Mouse (Mus musculus) heart, embryonic 14.5 days (tissue): Measurements from ENCODE around the gene Zmynd8. TPM values are rescaled to one million over a fixed set of nuclear protein-coding genes. Genes with fewer than 3 reads are reported as not detected.
A peak's percentile ranks its signal among the peaks of the same experiment; 100 is the strongest.

Experiments used
- ATAC-seq: fragments of 200-750 bp; cut with Nextera tagmentation; 2 replicates; pipeline ENCODE4 v1.8.0; 2017; ENCODE audit warnings: low read depth, moderate TSS enrichment; ENCODE audit not compliant: insufficient number of reproducible peaks, insufficient read depth, low FRiP score
- H3K27ac ChIP-seq, 2 experiments: fragments of 200-500 bp in 1 of 2; fragments of 300-500 bp in 1 of 2; sonication (generic) in 1 of 2; replicated peaks in 1 of 2; 2 replicates each; pipeline ENCODE4 v1.5.1; 2012 to 2014; ENCODE audit warnings: low read depth in 2 of 2, low read length in 2 of 2, control low read depth in 1 of 2, mild to moderate bottlenecking in 1 of 2, mixed read lengths in 1 of 2; ENCODE audit not compliant: control insufficient read depth in 1 of 2, insufficient read depth in 1 of 2
- H3K27me3 ChIP-seq: fragments of 300-500 bp; sonication (generic); 2 replicates; pipeline ENCODE4 v1.6.1; 2014; ENCODE audit warnings: mild to moderate bottlenecking, low read length, control low read depth; ENCODE audit not compliant: control insufficient read depth, insufficient read depth
- H3K36me3 ChIP-seq: fragments of 300-500 bp; sonication (generic); 2 replicates; pipeline ENCODE4 v1.6.1; 2014; ENCODE audit warnings: mild to moderate bottlenecking, control low read depth, low read length, mixed read lengths; ENCODE audit not compliant: control insufficient read depth, insufficient read depth
- H3K4me1 ChIP-seq, 2 experiments: fragments of 200-500 bp in 1 of 2; fragments of 300-500 bp in 1 of 2; sonication (generic) in 1 of 2; 2 replicates each; pipeline ENCODE4 v1.6.1; 2012 to 2014; ENCODE audit warnings: low read length in 2 of 2, control low read depth in 1 of 2, mixed read lengths in 1 of 2; ENCODE audit not compliant: control insufficient read depth in 2 of 2, insufficient read depth in 2 of 2
- H3K4me2 ChIP-seq: fragments of 300-500 bp; sonication (generic); 2 replicates; pipeline ENCODE4 v1.6.1; 2014; ENCODE audit warnings: mild to moderate bottlenecking, low read length
- H3K4me3 ChIP-seq, 2 experiments: fragments of 200-500 bp in 1 of 2; fragments of 300-500 bp in 1 of 2; sonication (generic) in 1 of 2; 2 replicates each; pipeline ENCODE4 v1.5.1; 2012 to 2014; ENCODE audit warnings: low read length in 2 of 2, mild to moderate bottlenecking in 2 of 2, control low read depth in 1 of 2, low read depth in 1 of 2, moderate library complexity in 1 of 2; ENCODE audit not compliant: control insufficient read depth in 1 of 2, insufficient read depth in 1 of 2
- H3K9ac ChIP-seq: fragments of 300-500 bp; sonication (generic); 2 replicates; pipeline ENCODE4 v1.6.1; 2014; ENCODE audit warnings: mild to moderate bottlenecking, low read length
- H3K9me3 ChIP-seq: fragments of 300-500 bp; sonication (generic); 2 replicates; pipeline ENCODE4 v1.6.1; 2016; ENCODE audit warnings: low read length, control low read depth; ENCODE audit not compliant: control insufficient read depth
- WGBS: fragments of 180-500 bp; shearing (Covaris S2); extraction: QIAGEN DNeasy Blood & Tissue Kit; methylation state at CpG from one replicate; pipeline ENCODE4 v1.1.7; 2014; 5-methylcytosine and 5-hydroxymethylcytosine counted together
- polyA plus RNA-seq: library from polyadenylated mRNA; unstranded; fragments of >200 nt; fragmentation: Nextera tagmentation; extraction: Ambion mirVana; gene quantifications from 2 replicates; pipeline ENCODE4 v1.2.1, GENCODE M21; 2014

Gene Zmynd8
- polyA plus RNA-seq, 1 experiment from 2014 or later: 38.0 TPM

- Histone ChIP-seq H3K9ac (peak overlapping the region; percentile 79), H3K4me3 (peak overlapping the region; percentile 35 to 40), H3K36me3 (no peaks in the 10 kb centered on the region; the same call in 1 of the 2 replicates), H3K4me1 (peaks cover 76 to 94% of the 10 kb centered on the region in 2 experiments), H3K4me2 (peak overlapping the region; percentile 65), H3K27me3 (no peaks in the 10 kb centered on the region), H3K9me3 (no peaks in the 10 kb centered on the region), H3K27ac (peak overlapping the region; percentile 99)
- peak; percentile 37 for ATAC-seq
- 4% methylated on average over 19 of the region's 21 CpGs for whole genome bisulfite sequencing
Observed at GRCm38 (mm10) chr2:165884577-165885224, 14.1 kb downstream of the Zmynd8 start.

GRCm38 (mm10) chr2:165883846-165884576 lies 14.8 kb downstream of the Zmynd8 start:
- Histone ChIP-seq H3K4me2 (peak overlapping the region; percentile 65), H3K36me3 (no peaks in the 10 kb centered on the region; the same call in 1 of the 2 replicates), H3K9me3 (no peaks in the 10 kb centered on the region), H3K27me3 (no peaks in the 10 kb centered on the region), H3K4me1 (peaks cover 78 to 94% of the 10 kb centered on the region in 2 experiments), H3K27ac (peak overlapping the region; percentile 98 to 99), H3K9ac (peak overlapping the region; percentile 79), H3K4me3 (peak overlapping the region; percentile 35 to 40)
- WGBS: 7% methylated on average over 11 of the region's 11 CpGs
- ATAC-seq: no peak

- Histone ChIP-seq H3K36me3 (peaks cover 1% of the 10 kb centered on the region), H3K9ac (peak overlapping the region; percentile 79), H3K27me3 (no peaks in the 10 kb centered on the region), H3K4me3 (peak overlapping the region; percentile 34 to 40), H3K4me2 (peak overlapping the region; percentile 65), H3K27ac (peak overlapping the region; percentile 86 to 99), H3K9me3 (no peaks in the 10 kb centered on the region), H3K4me1 (peaks cover 74 to 92% of the 10 kb centered on the region in 2 experiments)
- no peak for ATAC-seq
- 12% methylated on average over 6 of the region's 6 CpGs for WGBS
Observed at GRCm38 (mm10) chr2:165883006-165883405, 15.8 kb downstream of the Zmynd8 start.

GRCm38 (mm10) chr2:165881585-165882431 lies 17.0 kb downstream of the Zmynd8 start:
- 19% methylated on average over 13 of the region's 13 CpGs for WGBS
- peaks cover 74 to 92% of the 10 kb centered on the region in 2 experiments for H3K4me1 ChIP-seq
- no peak for ATAC-seq
- peak overlapping the region; percentile 86 to 99 for H3K27ac ChIP-seq
- peak overlapping the region; percentile 34 to 40 for H3K4me3 ChIP-seq
- H3K36me3 ChIP-seq: peaks cover 12% of the 10 kb centered on the region
- H3K4me2 ChIP-seq: peak overlapping the region; percentile 65
- H3K9me3 ChIP-seq: no peaks in the 10 kb centered on the region
- H3K9ac ChIP-seq: peak overlapping the region; percentile 79
- H3K27me3 ChIP-seq: no peaks in the 10 kb centered on the region

- H3K9ac ChIP-seq: peak overlapping the region; percentile 70
- no peaks in the 10 kb centered on the region for H3K27me3 ChIP-seq
- H3K4me3 ChIP-seq: no peak overlapping the region
- H3K9me3 ChIP-seq: no peaks in the 10 kb centered on the region
- WGBS: 9% methylated on average over 3 of the region's 3 CpGs
- H3K4me2 ChIP-seq: peak overlapping the region; percentile 65
- ATAC-seq: no peak
- H3K27ac ChIP-seq: peak overlapping the region; percentile 72 to 99; a peak in 3 of 4 replicates
- H3K4me1 ChIP-seq: peaks cover 75 to 92% of the 10 kb centered on the region in 2 experiments
- H3K36me3 ChIP-seq: peaks cover 18% of the 10 kb centered on the region
Observed at GRCm38 (mm10) chr2:165881220-165881584, 17.6 kb downstream of the Zmynd8 start.

GRCm38 (mm10) chr2:165880501-165881182 lies 18.2 kb downstream of the Zmynd8 start:
- Histone ChIP-seq H3K4me3 (peak overlapping the region in 1 of 2 experiments; percentile 5; a peak in 1 of 4 replicates), H3K4me1 (peaks cover 74 to 93% of the 10 kb centered on the region in 2 experiments), H3K4me2 (peak overlapping the region; percentile 65), H3K27me3 (no peaks in the 10 kb centered on the region), H3K9me3 (no peaks in the 10 kb centered on the region), H3K36me3 (peaks cover 23% of the 10 kb centered on the region), H3K27ac (peak overlapping the region; percentile 72 to 99), H3K9ac (peak overlapping the region; percentile 70)
- ATAC-seq: peak; percentile 13; the same call in 1 of the 2 replicates
- 13% methylated on average over 15 of the region's 15 CpGs for WGBS
